In genomic region chr2:129333471-129333870, GRCm38 (mm10) we compare ENCODE assay signal across 17 mouse cellular contexts. TPM values are rescaled to one million over a fixed set of nuclear protein-coding genes. Genes with fewer than 3 reads are reported as not detected.
"Had no signal": no experiment of that assay in that cellular context is flagged by ENCODE, and none has a peak within 500 bp of the region (broad histone marks: within the 10 kb centered on the region; RNA-seq: fewer than 3 reads in every experiment).

No protein-coding gene starts in this region.

- H3K27me3 ChIP-seq: liver, embryonic 13.5 days; lung, embryonic 15.5 days; midbrain, embryonic 12.5 days; neural tube, embryonic 12.5 days; stomach, embryonic 15.5 days had no signal

- H3K9ac ChIP-seq: liver, embryonic 13.5 days; liver, embryonic 15.5 days; lung, embryonic 15.5 days; midbrain, embryonic 12.5 days; neural tube, embryonic 12.5 days; stomach, embryonic 15.5 days had no signal

- H3K4me3 ChIP-seq: liver, embryonic 13.5 days; liver, embryonic 15.5 days; lung, embryonic 15.5 days; midbrain, embryonic 10.5 days; midbrain, embryonic 12.5 days; myocyte; neural tube, embryonic 12.5 days; stomach, embryonic 15.5 days had no signal

- H3K27ac ChIP-seq: liver, embryonic 13.5 days; liver, embryonic 15.5 days; lung, embryonic 15.5 days; midbrain, embryonic 10.5 days; midbrain, embryonic 12.5 days; neural tube, embryonic 12.5 days; stomach, embryonic 15.5 days; stomach, postnatal 0 days had no signal

- DNase-seq: liver, embryonic 13.5 days; lung, adult 18-20 months; lung, postnatal 4 days; right cerebral cortex, postnatal 14 days; thymus, postnatal 14 days; thymus, postnatal 36 days had no signal

- H3K4me2 ChIP-seq: liver, embryonic 13.5 days; liver, embryonic 15.5 days; lung, embryonic 15.5 days; midbrain, embryonic 12.5 days; neural tube, embryonic 12.5 days; stomach, embryonic 15.5 days had no signal

- H3K9me3 ChIP-seq: liver, embryonic 13.5 days; liver, embryonic 15.5 days; lung, embryonic 15.5 days; midbrain, embryonic 10.5 days; midbrain, embryonic 12.5 days; neural tube, embryonic 12.5 days; stomach, embryonic 15.5 days had no signal

- H3K4me1 ChIP-seq: liver, embryonic 13.5 days; liver, embryonic 15.5 days; lung, embryonic 15.5 days; midbrain, embryonic 10.5 days; midbrain, embryonic 12.5 days; neural tube, embryonic 12.5 days had no signal

- H3K36me3 ChIP-seq: liver, embryonic 13.5 days; liver, embryonic 15.5 days; lung, embryonic 15.5 days; midbrain, embryonic 10.5 days; midbrain, embryonic 12.5 days; neural tube, embryonic 12.5 days; stomach, embryonic 15.5 days had no signal

- ATAC-seq: lung, postnatal 0 days; midbrain, embryonic 16.5 days had no signal

RNA-seq across cellular contexts. Expression of gene Il1a, which starts 23.7 kb away (rescaled TPM):
- total RNA-seq: megakaryocyte-erythroid progenitor cell, adult 5-6 weeks had no signal
- polyA plus RNA-seq: midbrain, embryonic 12.5 days; myocyte had no signal

RNA-seq across cellular contexts. Expression of gene Il1b, which starts 37.5 kb away (rescaled TPM):
- polyA plus RNA-seq: lung, embryonic 15.5 days; midbrain, embryonic 10.5 days; midbrain, embryonic 12.5 days; midbrain, embryonic 16.5 days; neural tube, embryonic 12.5 days had no signal
